Mouse (Mus musculus): ENCODE data around the gene Nr2c2ap.

- TF ChIP-seq EP300 (IDR thresholded peaks at IDR 0.05) (no peak), CTCF (IDR thresholded peaks at IDR 0.05) (no peak)
Observed at GRCm38 (mm10) chr8:70118726-70119700, 12.1 kb upstream of the Nr2c2ap start.
